Mouse (Mus musculus) mature B cell (primary cell): ENCODE data around the gene Gm33815.
"Not testable (repeated sequence)": the region's sequence is repeated elsewhere in the genome, so short reads cannot be mapped to it uniquely, and the experiment has no call there.

Source experiments
- in situ Hi-C: fragments of 300-500 bp; cut with MboI; formaldehyde crosslinking; loops from 2 replicates; pipeline ENCODE4 v1.14.3; 2019

The Gm33815 gene

DNA sequence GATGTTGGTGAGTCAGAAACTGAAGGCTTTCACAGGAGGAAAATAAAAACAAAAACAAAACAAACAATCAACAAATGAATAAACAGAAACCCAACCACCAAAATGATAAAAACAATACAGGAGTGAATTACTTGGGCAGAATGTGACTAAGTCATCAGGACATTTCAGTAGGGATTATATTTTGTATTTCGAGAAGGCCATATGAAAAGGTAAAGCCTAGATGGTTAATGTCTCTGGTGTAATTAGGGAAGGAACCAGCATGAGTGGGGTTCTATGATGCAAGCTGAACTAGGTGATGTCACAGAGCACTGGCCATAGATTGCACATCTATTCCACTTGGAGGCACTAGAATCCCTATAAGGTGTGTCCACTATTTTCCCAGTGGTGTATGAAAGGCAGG is at the start of gene Gm33815:
Gm33815 (plus strand) TSS at position 301 of the 400 bp plus-strand sequence.
- in situ Hi-C loops = not testable (repeated sequence)
